Mouse (Mus musculus): ENCODE measurements at regions not wholly inside any gene's neighbourhood (a gene's known extent, or its start where the extent isn't known, plus 50 kb on each side); places are given as distances from the start of the nearest gene placed in this dataset.

DNA sequence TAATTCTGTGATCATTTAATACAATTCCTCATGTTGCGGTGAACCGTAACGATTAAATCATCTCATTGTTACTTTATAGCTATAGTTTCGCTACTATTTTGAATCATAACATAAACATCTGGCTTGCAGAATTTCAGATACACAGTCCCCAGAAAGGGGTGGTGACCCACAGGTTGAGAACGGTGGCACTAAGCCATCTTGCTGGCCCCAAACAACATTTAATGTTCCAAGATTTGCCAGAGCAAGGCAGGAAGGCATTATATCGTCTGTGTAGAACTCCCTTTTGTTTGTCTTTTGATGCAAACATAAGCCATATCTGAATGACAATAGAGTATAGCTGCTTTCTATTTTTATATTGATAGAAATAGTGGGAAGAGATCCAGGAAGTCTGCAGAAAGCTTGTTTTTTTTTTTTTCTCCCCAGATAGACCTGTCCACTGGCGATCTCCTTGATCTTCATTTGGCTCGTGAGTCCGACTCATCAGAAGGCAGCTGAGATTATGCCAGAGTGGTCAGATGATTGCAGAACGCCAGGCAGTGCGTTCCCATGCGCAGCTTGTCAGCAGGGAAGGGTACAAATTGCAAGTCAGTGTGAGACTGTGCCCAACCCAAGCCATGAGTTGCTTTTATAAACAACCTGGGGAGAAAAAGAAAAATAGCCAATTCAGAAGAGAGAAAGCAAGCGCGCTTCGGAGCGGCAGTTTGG lies 213.9 kb downstream of the Dok5 start:
- DNase-seq: no peak

DNA sequence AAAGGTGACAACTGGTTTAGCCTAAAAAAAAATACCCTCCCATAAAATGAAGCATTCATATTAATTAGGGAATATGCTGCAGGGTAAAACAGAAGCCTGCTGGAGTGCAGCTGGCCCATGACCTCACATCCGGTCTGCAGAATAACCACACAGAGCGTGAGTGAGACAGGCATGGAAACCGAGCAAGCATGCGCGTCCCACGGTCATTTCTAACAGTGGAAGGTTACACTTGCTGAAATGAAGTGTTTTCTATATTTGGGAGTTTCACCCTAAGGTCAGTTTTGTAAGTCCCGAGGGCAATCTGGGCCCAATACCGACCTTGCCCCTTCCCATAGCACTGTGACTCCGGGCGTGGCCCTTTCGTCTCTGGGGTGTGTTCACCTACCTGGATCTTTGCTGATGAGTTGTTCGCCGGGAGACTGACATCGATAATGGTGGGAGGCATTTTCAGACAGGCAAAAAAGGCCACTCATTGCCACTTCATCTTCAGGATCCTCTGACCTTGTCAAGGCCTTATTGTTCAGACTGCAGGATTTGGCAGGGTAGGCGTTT lies 214.6 kb downstream of the Dok5 start:
- peak; percentile 11 to 38 for DNase-seq

DNA sequence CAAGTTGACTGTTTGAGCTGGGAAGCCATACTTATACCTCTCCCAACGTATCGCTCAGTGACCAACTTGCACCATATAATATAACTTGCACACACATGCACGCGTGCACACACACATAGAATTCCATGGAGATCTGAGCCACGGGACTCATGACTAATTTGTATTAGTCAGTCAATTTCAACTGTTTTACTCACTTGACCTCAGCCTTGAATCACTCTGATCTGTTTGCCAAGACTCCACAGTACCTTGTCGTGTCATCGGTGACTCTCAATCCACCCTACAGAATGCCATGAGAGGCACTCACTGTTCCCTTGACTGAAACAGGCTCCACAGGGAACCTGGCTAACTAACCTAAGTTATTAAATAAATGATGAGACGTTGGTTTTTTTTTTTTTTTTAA lies 215.6 kb downstream of the Dok5 start:
- no peak for DNase-seq

DNA sequence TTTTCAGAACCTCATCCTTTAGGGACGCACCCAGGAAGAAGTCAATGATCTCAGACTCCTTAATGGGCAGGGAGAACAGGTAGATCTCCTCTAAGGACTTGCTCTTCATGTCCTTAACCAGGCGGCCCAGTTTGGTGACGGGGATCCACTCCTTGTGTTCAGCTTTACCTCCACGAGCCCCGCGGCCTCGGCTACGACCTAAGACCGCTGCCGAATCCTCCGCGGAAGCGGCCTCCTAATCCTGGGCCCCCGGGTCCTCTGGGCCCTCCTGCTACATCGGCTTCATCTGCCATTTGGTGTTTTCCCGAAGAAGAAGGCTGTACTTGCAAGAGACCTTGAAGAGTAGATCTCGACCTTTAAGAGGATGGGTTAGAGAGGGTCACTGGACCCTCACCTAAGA lies 223.0 kb downstream of the Dok5 start:
- no peak for DNase-seq

DNA sequence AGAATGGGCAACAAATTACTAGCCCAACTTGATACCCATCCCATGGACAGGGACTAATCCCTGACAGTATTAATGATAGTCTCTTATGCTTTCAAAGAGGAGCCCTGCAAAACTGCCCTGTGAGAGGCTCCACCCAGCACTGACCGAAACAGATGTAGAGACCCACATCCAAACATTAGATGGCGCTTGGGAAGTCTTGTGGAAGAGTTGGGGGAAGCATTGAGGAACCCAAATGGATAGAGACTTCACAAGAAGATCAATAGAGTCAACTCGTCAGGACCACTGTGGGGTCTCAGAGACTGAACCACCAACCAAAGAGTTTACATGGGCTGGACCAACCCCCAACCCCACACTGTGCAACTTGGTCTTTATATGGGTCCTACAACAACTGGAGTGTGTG lies 225.2 kb downstream of the Dok5 start:
- DNase-seq: no peak

DNA sequence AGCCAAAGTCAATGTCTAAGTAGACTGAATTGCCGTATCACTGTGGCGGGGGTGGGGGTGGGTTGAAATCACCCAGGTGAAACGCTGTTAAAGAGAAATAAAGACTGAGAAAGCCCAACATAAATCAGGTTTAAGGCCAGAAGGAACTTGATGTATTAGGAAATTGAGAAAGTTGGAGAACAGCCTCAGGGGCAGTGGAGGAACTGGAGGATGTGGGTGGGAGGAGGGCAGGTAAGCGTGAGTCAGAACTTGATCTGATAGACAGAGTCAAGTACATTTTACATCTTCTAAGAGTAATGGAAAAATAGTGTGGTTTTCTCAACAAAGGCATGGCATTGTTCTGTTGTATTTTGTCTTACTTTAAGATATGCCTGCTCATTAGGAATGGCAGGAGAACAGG lies 228.8 kb downstream of the Dok5 start:
- DNase-seq: no peak

DNA sequence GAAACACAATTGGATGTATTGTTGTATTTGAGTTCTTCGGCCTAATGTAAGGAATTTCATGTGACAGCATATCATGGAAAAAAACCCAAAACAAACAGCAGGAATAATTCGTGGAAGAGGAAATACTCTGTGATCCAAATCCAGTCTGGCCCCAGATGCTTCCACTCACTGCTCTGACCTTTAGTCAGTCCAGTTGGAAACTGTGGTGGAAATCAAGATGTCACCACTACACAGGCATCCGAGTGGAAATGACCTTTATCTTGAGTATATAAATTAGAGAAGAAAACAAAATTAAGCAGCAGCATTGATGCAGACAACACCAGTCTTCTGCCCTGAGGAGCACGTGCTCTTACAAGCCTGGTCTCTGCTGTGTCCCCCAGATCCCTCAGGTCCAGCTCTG lies 230.9 kb downstream of the Dok5 start:
- DNase-seq: peak; percentile 19 to 32

DNA sequence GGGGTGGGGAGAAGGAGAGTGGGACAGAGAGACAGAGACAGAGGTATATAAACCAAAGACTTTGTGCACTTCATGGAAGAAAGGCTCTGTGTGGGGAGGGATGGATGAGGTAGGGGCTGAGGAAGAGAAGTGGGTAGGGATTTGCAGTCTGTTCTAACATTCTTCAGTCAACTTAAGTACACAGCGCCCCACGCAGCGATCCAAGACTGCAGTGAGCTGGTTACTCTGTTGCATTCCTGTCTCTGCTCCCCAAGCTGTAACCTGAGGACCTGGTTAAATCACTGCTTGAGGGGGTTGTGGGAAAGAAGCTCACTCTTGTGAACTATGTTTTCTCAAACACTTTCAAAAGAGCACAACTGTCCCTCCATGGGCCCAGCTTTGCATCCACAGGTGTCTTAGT lies 237.8 kb downstream of the Dok5 start:
- no peak for DNase-seq

DNA sequence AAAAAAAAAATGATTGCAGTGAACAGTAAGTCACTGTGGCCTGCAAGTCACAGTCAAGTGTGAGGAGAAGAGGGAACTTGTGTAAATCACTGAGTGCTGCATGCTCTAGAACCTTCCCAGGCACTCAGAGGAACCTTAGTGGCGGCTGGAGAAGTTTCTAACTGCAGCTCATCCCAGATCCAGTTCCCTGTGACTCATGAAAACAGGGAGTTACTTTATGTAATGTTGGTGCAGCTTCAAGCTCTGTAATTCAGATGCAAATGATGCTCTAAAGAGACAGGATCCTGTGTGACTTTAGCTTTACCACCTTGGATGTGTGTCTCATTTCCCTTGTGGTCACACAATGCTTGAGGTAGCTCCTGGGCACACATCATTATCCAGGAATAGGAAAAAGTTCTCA lies 253.8 kb downstream of the Dok5 start:
- DNase-seq: no peak

DNA sequence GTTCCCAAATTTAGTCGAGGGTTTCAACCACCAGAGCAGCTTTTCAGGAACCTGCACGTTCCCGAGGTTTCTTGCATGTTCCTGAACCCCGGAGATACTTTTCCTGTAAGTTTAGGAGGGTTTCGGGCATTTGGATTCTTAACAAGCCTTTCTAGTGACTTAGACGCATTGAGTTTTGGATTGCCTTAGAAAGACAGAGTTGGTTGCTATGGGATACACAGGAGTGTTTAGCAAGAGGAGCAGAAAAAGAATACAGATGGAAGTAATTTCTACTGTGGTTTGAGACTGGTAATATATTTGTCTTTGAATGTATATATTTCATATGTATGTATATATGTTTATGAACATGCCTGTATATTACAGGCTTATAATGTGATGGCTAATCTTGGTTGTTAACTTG lies 266.8 kb downstream of the Dok5 start:
- no peak for DNase-seq

DNA sequence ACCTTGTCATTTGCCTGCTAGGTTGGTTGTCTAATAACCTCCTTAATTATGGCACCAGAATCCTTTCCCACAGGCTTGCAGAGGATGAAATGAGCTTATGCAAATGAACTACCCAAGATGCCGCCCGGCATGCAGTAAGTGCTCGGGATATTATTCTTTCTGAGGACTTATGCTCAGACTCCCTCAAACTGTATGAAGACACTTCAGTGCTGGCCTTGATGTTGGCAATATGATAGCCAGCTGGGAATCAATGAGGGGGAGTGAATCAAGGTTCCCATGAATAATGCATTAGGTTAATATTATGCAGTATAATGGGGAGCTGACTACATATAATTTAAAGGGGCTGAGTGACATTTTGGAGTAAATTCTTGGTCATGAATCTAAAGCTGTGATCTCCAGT lies 268.6 kb downstream of the Dok5 start:
- no peak for DNase-seq

DNA sequence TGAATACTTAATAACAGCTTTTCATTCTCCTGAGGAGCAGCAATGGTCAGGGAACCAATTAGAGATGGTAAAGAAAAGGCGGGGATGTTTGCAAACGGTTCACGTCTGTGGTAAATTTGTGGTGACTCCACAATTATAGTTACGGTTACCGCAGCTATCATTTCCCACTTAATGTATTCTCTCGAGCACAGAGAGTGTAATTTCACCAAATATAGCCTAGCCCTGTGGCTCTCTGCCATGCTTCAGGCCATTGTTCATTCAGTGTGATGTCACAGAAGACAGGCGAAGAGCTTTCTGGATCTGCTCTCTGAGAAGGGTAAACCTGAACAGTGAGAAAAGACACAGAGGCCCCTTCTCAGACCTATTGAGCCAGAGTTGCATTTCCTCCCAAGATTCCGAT lies 296.9 kb downstream of the Dok5 start:
- no peak for DNase-seq
